Mouse (Mus musculus) gastrocnemius, adult 2 months (tissue): ENCODE data around the gene Ces1g. TPM values are rescaled to one million over a fixed set of nuclear protein-coding genes. Genes with fewer than 3 reads are reported as not detected.

ENCODE experiments used
- DNase-seq: peaks from one replicate; pipeline ENCODE4 v3.0.0; 2022
- H3K27ac ChIP-seq: fragments of 200-600 bp; 2 replicates; pipeline ENCODE4 v1.8.1; 2022; ENCODE audit warnings: mild to moderate bottlenecking
- H3K4me3 ChIP-seq: fragments of 200-600 bp; 2 replicates; pipeline ENCODE4 v1.8.1; 2022; ENCODE audit warnings: mild to moderate bottlenecking, moderate library complexity
- CTCF ChIP-seq: fragments of 200-600 bp; IDR thresholded peaks from 2 replicates; pipeline ENCODE4 v1.8.1; 2022; ENCODE audit warnings: antibody characterized with exemption, mild to moderate bottlenecking, moderate library complexity
- intact Hi-C: fragments of 180-260 bp; cut with DNase I; formaldehyde crosslinking; loops from one replicate; pipeline ENCODE4 v1.15.1; 2025
- total RNA-seq, 2 experiments: library from RNA; stranded (reverse); gene quantifications; 2 replicates each; pipeline ENCODE4 v1.2.3; 2021

The Ces1g gene
- total RNA-seq, 2 experiments from 2014 or later, result not detected

DNA sequence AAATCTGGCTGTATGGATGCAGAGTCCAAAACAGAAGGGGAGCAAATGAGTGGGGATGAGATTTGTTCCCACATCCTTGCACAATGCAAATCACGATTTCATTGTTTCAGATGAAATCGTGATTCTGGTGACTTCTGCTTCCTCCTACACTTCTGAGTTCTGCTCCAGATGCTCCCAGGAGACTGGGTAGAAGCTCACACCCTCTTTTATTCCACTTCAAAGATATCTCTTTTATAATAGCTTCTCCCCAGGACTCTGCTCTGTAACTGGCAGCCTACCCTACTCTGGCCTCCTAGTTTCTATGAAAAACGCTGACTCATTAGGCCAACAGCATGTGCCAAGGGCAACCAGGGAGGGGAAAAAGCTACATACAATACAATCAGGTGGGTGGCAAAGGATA lies 63.8 kb downstream of the Ces1g start:
- TF ChIP-seq CTCF, result no peak
- Histone ChIP-seq H3K27ac (no peak overlapping the region), H3K4me3 (no peak overlapping the region)
- DNase-seq, result no peak
- intact Hi-C loops, result no loop called here

DNA sequence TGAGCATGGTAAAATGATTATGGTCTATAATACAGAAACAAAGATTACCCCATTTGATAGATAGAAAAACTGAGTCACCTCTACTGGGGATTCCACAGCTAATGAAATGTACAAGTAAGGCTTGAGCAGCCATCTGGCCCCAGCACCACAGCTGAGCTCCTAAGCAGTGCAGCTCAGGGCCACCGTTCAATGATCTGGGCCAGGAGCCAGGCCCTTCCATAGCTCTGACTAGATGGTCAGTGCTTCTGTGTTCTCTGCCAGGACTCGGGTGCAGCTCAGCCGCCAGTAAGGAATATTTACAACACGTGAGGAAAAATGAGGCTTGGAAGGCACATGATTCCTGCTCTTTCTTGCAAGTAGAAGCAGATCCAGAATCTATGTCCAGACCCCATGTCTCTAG lies 64.4 kb downstream of the Ces1g start:
- TF ChIP-seq CTCF, result no peak
- Histone ChIP-seq H3K4me3 (no peak overlapping the region), H3K27ac (no peak overlapping the region)
- intact Hi-C loops, result no loop called here
- DNase-seq, result peak; percentile 26

DNA sequence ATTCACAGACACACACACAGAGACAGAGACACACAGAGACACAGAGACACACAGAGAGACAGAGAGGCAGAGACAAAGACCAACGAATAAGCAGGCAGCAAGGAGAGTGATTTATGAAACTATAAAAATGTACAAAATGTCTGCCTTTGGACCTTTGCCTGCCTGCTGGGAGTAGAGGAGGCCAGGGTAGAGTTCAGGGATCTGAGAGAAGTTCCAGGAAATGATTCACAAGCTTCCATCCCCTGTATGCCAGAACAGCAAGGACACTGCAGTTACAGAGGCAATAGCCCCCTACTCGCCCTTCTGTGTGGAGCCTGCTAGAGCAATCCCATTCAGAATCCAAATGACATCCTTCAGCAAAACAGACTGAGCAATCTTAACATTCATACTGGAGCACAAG lies 75.7 kb downstream of the Ces1g start:
- Histone ChIP-seq H3K27ac (no peak overlapping the region), H3K4me3 (no peak overlapping the region)
- DNase-seq, result no peak
- TF ChIP-seq CTCF, result no peak
- intact Hi-C loops, result no loop called here

DNA sequence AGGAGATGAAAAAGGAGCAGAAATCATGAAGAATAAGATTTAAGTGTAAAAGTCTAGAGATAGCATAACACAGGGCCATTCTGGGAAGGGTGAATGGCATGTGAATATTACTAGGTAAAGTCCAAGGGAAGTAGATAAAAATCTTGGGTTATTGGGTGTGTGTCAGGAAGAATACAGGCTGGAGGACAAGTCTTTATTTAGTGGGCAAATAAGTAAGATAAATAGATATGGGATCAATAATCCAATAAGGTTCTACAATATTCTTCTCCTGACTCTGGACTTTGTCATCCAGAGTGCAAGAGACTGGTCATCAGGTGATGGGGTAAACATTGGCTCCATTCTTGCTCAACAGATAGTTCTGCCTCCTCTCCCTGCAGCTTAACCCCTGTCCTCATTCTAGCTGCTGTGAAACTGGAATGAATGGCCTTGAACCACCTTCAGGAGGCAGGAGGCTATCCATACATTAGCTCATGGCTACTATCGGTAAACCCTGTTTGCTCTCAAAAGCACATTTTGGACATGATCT lies 84.6 kb downstream of the Ces1g start:
- Histone ChIP-seq H3K27ac (no peak overlapping the region), H3K4me3 (no peak overlapping the region)
- TF ChIP-seq CTCF, result no peak
- no peak for DNase-seq
- intact Hi-C loops, result no loop called here

Other genes with a start within 250 kb of the Ces1g start
- gene Ces1c, start 206.0 kb downstream of the Ces1g start, total RNA-seq, result not detected
- 100 to 1,000 TPM in 1 of 2 experiments, 10 to 100 TPM in 1; 50.8 to 119 TPM for gene Ces1d, start 139.5 kb downstream of the Ces1g start, total RNA-seq
- 1 to 10 TPM in 1 of 2 experiments, under 1 TPM in 1; 0.43 to 1.1 TPM for gene Ces1e, start 107.7 kb downstream of the Ces1g start, total RNA-seq
- under 1 TPM in 1 of 2 experiments, not detected in 1; 0.28 TPM for gene Ces1f, start 57.6 kb downstream of the Ces1g start, total RNA-seq
- gene Ces1h, start 42.4 kb upstream of the Ces1g start, total RNA-seq, result not detected
- gene Ces5a, start 198.5 kb upstream of the Ces1g start, total RNA-seq, result under 1 TPM; 0.42 to 0.71 TPM